Mouse (Mus musculus) sigmoid colon, adult 10 weeks (tissue): ENCODE data around the gene Dph5. TPM values are rescaled to one million over a fixed set of nuclear protein-coding genes. Genes with fewer than 3 reads are reported as not detected.

Experiments used
- polyA plus RNA-seq: library from polyadenylated mRNA; stranded (reverse); fragments of 350-450 nt; fragmentation: Illumina TruSeq; extraction: RNeasy Lipid Tissue Mini Kit (QIAGEN cat#74804); gene quantifications from one replicate; pipeline ENCODE4 v1.2.3, GENCODE M21; 2014; ENCODE audit warnings: low read depth, low replicate concordance

The Dph5 gene
- polyA plus RNA-seq, result 11.0 TPM

DNA sequence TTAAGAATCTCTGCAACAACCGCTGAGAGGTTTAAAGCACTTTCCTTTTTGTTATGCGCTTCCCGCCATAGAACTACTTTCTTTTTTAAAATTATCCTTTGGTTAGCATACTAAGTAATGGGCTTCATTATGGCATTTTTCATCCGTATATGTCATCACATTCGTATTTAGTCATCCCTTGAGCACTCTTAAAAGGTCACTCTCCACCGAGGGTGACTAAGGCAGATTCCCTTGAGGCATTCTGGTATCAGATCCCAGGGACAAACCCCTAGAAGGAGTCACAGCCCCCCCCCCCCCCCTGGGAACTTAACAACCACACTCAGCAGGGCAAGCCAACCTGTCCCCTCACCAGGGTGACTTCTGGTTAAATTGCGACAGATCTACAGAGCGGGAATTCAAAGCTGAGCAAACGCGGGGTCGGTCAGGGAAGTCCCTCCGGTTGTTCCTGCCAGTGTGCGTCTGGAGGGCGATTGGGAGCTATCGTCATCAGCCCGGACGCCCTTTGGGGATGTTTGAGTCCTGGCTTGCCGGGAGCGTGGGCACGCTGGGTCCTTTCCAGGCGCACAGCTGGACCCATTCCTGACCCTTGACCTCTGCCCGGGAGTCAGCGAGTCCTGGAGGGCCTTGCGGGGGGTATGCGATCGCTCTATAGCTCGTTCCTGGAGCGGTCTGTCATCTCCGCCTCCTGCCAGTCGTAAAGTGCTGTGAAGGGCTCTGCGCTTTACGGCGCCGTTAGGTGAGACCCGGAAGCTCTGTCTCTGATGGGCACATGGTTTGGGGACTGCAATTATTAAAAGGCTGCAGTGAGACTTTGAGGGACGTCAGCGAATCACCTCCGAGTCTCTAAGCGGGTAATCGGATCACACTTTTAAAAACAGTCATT, at the start of gene Dph5:
Gene Dph5 (plus strand): TSS at position 411 of the 883 bp plus-strand sequence.

Other genes starting within 250 kb of the Dph5 start
- 28.0 TPM for gene S1pr1, start 172.8 kb upstream of the Dph5 start, polyA plus RNA-seq
- 81.3 TPM for gene Slc30a7, start 119.6 kb downstream of the Dph5 start, polyA plus RNA-seq
- gene Extl2, start 119.6 kb downstream of the Dph5 start, polyA plus RNA-seq, result 15.7 TPM
- 23.6 TPM for gene Vcam1, start 241.9 kb downstream of the Dph5 start, polyA plus RNA-seq